Mouse (Mus musculus) left cerebral cortex, postnatal 10 days (tissue): ENCODE data around the gene Surf2. TPM values are rescaled to one million over a fixed set of nuclear protein-coding genes. Genes with fewer than 3 reads are reported as not detected.

Experiments used
- DNase-seq, 2 experiments: peaks; one replicate each; pipeline ENCODE4 v3.0.0; 2021 to 2022; ENCODE audit warnings: low spot score in 2 of 2, mixed read lengths in 1 of 2; ENCODE audit errors: extremely low spot score in 1 of 2
- intact Hi-C: fragments of 180-260 bp; cut with DNase I; formaldehyde crosslinking; loops from one replicate; pipeline ENCODE4 v1.15.1; 2025
- total RNA-seq, 2 experiments: library from RNA; stranded (reverse); gene quantifications; 2 replicates each; pipeline ENCODE4 v1.2.3; 2021

Surf2 gene
- total RNA-seq, 2 experiments from 2014 or later: 35.2 to 36.0 TPM

- no peak for DNase-seq
- intact Hi-C loops: no loop called here
Observed at GRCm38 (mm10) chr2:26950411-26950810, 34.2 kb downstream of the Surf2 start.

DNA sequence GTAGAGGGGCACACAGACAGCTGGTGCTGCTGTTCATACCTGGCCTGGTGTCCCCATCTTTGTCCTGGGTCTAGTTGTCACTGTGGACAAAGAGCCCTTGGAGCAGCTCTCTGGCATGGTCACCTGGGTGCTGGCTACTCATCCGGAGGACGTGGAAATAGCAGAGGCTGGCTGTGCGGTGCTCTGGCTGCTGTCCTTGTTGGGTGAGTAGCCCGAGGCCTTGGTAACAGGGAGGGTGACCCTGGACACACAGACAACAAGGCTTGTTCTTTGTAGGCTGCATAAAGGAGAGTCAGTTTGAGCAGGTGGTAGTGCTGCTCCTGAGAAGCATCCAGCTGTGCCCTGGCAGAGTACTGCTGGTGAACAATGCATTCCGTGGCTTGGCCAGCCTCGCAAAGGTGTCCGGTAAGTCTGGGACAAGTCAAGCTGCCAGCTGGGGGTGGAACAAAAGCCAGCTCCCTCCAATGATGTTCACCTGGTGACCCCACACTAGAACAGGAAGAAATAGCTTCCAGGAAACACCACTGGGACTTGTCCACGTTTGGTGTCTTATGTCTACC lies 35.3 kb downstream of the Surf2 start:
- intact Hi-C loops: no loop called here
- no peak for DNase-seq

GRCm38 (mm10) chr2:26952193-26952592 lies 36.0 kb downstream of the Surf2 start:
- DNase-seq: no peak
- intact Hi-C loops: no loop called here

DNA sequence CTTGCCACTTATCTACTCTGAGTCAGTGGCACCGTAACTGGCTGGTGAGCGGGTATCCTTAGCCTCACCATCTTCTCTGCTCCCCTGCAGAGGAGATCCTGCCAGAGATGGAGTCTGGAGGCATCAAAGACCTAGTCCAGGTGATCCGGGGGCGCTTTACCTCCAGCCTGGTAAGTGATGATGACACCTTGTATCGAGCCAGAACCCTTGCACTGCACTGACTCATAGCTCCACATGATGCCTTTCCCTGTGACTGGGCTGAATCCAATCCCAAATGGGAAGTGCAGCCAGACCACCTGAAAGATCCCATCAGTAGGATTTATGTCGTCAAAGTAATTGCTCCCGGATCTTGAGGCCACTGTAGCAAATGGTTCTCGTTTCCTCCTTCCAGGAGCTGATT lies 36.7 kb downstream of the Surf2 start:
- intact Hi-C loops: no loop called here
- DNase-seq: no peak

GRCm38 (mm10) chr2:26954735-26955395 lies 38.7 kb downstream of the Surf2 start:
- DNase-seq: no peak
- intact Hi-C loops: no loop called here

DNA sequence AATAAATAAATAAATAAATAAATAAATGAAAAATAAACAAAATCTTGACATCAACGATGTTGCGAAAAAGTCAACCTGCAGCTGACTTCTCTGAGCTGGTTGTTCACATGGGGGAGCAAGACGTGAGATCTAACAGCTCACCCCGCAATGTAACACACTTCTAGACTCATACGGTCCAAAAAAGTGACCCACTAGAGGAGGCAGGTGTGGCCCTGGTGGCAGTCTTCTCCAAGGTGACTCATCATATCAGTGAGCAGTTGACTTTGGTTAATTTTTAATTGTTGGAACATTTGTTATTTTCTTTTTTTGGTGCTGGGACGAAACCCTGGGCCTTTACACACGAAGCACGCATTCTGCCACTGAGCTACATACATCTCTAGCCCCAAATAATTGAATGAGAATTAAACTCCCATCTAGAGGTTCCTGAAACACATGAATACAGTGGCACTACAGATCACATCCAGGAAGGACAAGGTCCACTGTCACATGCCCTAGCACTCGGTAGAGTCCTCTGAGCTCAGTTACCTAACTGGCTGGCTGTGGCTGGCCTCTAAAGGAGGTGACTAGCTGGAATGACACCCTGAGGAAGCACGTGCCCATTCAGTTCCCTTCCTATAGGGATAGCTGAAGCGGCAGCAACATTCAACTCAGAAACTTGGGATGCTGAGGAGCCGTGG lies 40.8 kb downstream of the Surf2 start:
- DNase-seq: no peak
- intact Hi-C loops: no loop called here

- intact Hi-C loops: no loop called here
- no peak for DNase-seq
Observed at GRCm38 (mm10) chr2:26957488-26957859, 41.3 kb downstream of the Surf2 start.

DNA sequence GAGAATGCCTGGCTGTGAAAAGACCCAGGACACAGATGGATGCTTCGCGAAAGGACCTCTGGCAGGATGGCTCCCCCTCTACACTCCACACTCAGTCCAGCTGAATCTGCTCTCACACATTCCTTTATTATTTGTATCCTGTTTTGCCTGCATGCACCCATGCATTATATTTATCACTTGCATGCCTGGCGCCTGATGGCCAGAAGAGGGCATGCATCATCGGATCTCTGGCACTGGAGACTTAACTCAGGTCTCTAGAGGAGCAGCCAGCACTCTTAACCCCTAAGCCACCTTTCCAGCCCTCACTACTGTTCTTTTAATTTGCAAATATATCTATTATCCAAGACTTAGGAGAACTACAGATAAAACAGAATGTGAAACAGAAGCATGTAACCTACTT lies 44.6 kb downstream of the Surf2 start:
- intact Hi-C loops: no loop called here
- DNase-seq: no peak

DNA sequence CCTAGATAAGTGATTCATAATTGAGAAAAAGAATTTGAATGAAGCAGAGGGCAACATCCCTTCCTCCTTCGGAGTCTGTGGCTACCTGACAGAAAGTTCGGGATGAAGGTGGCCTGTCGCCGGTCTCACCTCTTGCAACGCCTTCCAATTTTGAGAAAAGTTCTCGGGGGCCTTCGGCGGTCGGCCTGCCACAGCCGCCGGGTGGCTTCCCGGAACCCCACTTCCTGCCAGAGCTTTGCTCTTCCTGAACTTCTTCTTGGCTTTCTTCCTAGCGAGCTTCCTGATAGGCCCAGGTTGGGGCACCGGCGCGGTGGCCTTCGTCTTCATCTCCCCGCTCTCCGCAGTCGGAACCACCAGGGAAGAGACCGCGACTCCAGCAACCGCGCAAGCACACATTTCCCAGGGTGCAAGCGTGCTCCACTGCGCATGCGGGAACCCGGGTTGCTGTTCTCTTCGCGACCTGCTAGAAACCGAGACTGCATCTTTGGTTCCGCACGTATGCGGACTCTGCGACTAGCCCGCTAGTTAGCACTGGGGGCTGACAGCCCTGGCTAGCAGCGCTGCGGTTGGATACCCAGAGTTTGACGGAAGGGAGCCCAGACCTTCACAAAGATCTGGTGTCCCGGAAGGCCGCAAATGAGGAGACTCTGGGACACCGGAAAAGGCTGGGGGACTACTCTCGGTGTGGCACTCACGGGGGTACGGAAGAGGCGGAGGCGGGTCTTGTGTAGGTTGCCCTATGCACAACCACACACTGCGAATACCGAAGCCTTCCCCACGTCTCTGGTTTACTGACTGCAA lies 48.0 kb downstream of the Surf2 start, which contains the start of gene Rexo4:
Gene Rexo4 (minus strand): TSS at position 464 of the 801 bp plus-strand sequence.
- intact Hi-C loops: no loop called here
- DNase-seq: peak; percentile 94 to 95

DNA sequence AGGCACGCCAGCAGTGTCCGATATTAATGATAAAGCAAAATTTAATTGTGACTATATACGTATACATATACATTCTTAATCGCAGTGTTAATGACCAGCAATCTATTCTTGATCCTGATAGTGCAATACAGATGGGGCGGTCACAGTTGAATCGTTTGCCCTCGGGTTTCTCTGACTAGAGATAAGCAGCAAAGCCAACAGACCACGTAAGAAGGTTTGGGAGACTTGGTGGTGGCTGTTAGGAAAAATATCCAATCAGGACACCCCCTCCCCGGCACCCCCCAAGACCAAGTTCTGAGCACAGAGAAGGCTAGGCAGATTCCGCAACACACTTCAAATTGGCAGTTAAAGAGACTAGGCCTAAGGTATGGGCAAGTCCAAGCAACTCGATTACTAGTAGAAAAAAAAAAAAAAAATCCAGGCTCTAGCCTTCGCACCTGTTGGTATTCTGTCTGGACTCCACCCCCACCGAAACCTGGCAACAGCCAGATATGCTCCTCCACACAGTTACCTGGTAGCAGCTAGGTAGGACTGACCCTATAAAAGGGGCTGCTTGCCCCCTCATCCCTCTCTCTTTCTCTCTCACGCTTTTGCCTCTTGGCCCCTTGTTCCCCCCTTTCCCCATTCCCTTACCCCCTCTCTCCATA lies 48.7 kb downstream of the Surf2 start:
- DNase-seq: no peak
- intact Hi-C loops: no loop called here

DNA sequence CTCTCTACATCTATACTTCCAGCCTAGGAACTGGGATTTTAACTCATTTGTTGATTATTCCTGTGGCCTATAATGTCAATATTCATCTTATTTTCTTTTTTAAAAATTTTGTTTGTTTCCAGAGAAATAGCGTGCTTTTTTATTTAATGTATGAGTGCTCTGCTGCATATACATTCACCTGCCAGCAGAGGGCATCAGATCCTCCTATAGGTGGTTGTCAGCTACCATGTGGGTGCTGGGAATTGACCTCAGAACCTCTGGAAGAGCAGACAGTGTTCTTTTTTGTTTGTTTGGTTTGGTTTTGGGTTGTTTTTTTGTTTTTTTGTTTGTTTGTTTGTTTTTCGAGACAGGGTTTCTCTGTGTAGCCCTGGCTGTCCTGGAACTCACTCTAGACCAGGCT lies 51.1 kb downstream of the Surf2 start:
- intact Hi-C loops: no loop called here

More for the DNA sequence above, 51.1 kb downstream of the Surf2 start:
- DNase-seq: no peak

Other genes with a start within 250 kb of the Surf2 start
- gene Lcn4, start 245.1 kb upstream of the Surf2 start, total RNA-seq: not detected
- gene Abo, start 51.4 kb upstream of the Surf2 start, total RNA-seq: not detected
- 10 to 100 TPM; 30.9 to 32.0 TPM for gene Surf6, start 13.5 kb upstream of the Surf2 start, total RNA-seq
- gene Med22, start 5.7 kb upstream of the Surf2 start, total RNA-seq: 10 to 100 TPM; 44.3 TPM
- 100 to 1,000 TPM; 311 to 325 TPM for gene Rpl7a, start 5.6 kb upstream of the Surf2 start, total RNA-seq
- 10 to 100 TPM; 90.8 to 97.8 TPM for gene Surf1, start 163 bp downstream of the Surf2 start, total RNA-seq
- 10 to 100 TPM; 62.4 to 64.2 TPM for gene Surf4, start 17.6 kb downstream of the Surf2 start, total RNA-seq
- gene Stkld1, start 17.7 kb downstream of the Surf2 start, total RNA-seq: under 1 TPM in 1 of 2 experiments, not detected in 1; 0.41 TPM
- gene Rexo4, start 48.0 kb downstream of the Surf2 start, total RNA-seq: 10 to 100 TPM; 48.4 to 53.5 TPM
- 1 to 10 TPM in 1 of 2 experiments, under 1 TPM in 1; 0.24 to 1.7 TPM for gene Adamts13, start 57.0 kb downstream of the Surf2 start, total RNA-seq
- 10 to 100 TPM; 58.1 to 67.4 TPM for gene Cacfd1, start 93.6 kb downstream of the Surf2 start, total RNA-seq
- gene Slc2a6, start 111.6 kb downstream of the Surf2 start, total RNA-seq: 10 to 100 TPM; 42.2 to 43.7 TPM
- under 1 TPM; 0.59 to 0.69 TPM for gene Mymk, start 155.8 kb downstream of the Surf2 start, total RNA-seq
- 10 to 100 TPM; 24.7 to 30.6 TPM for gene Adamtsl2, start 163.0 kb downstream of the Surf2 start, total RNA-seq
- gene Fam163b, start 226.1 kb downstream of the Surf2 start, total RNA-seq: 100 to 1,000 TPM; 143 to 149 TPM
- 1 to 10 TPM; 1.4 TPM for gene Dbh, start 248.9 kb downstream of the Surf2 start, total RNA-seq